Mouse (Mus musculus): ENCODE measurements around the gene Theg. TPM values are rescaled to one million over a fixed set of nuclear protein-coding genes. Genes with fewer than 3 reads are reported as not detected.

The Theg gene
- total and polyA plus RNA-seq, 2 experiments: not detected

GRCm38 (mm10) chr10:79569921-79570320 is 17.2 kb downstream of the Theg start:
- H3K9ac ChIP-seq (ENCODE audit: low read depth, low read length): no peak overlapping the region
- H3K27me3 ChIP-seq (ENCODE audit: control insufficient read depth, insufficient read depth, low read length): no peaks in the 10 kb centered on the region
- no peaks in the 10 kb centered on the region for H3K36me3 ChIP-seq (ENCODE audit: control insufficient read depth, insufficient read depth, low read length)
- H3K27ac ChIP-seq (replicated peaks; ENCODE audit: insufficient read depth, low read depth, low read length): no peak overlapping the region
- 89% methylated on average over 5 of the region's 5 CpGs for WGBS
- H3K4me3 ChIP-seq (ENCODE audit: insufficient read depth, low read depth, low read length): no peak overlapping the region
- TF ChIP-seq CTCF (IDR thresholded peaks at IDR 0.05; ENCODE audit: low read depth, low read length): no peak
- no peak for TF ChIP-seq POLR2A (IDR thresholded peaks at IDR 0.05; ENCODE audit: extremely low read depth, insufficient read depth, low read length)
- no peaks in the 10 kb centered on the region for H3K4me1 ChIP-seq (ENCODE audit: control insufficient read depth, insufficient read depth, low read length)
- no peak for DNase-seq (ENCODE audit: extremely low read depth, low read depth, low spot score)
- no peaks in the 10 kb centered on the region for H3K79me2 ChIP-seq (ENCODE audit: control insufficient read depth, insufficient read depth, low read length)

GRCm38 (mm10) chr10:79559716-79560115 is 27.4 kb downstream of the Theg start:
- no peak for TF ChIP-seq CTCF (IDR thresholded peaks at IDR 0.05; ENCODE audit: low read depth, low read length)
- no peak for TF ChIP-seq POLR2A (IDR thresholded peaks at IDR 0.05; ENCODE audit: extremely low read depth, insufficient read depth, low read length)
- no peak for DNase-seq (ENCODE audit: extremely low read depth, low read depth, low spot score)
- Histone ChIP-seq H3K36me3 (ENCODE audit: control insufficient read depth, insufficient read depth, low read length) (no peaks in the 10 kb centered on the region), H3K9ac (ENCODE audit: low read depth, low read length) (no peak overlapping the region), H3K27ac (replicated peaks; ENCODE audit: insufficient read depth, low read depth, low read length) (no peak overlapping the region), H3K4me1 (ENCODE audit: control insufficient read depth, insufficient read depth, low read length) (no peaks in the 10 kb centered on the region), H3K27me3 (ENCODE audit: control insufficient read depth, insufficient read depth, low read length) (no peaks in the 10 kb centered on the region), H3K79me2 (ENCODE audit: control insufficient read depth, insufficient read depth, low read length) (0 out of 2 replicates have a peak, but pooled peaks cover 1% of the 10 kb centered on the region), H3K4me3 (ENCODE audit: insufficient read depth, low read depth, low read length) (no peak overlapping the region)
- 89% methylated on average over 2 of the region's 2 CpGs for WGBS

- H3K27me3 ChIP-seq (ENCODE audit: control insufficient read depth, insufficient read depth, low read length): no peaks in the 10 kb centered on the region
- WGBS: 97% methylated on average over 5 of the region's 5 CpGs
- H3K79me2 ChIP-seq (ENCODE audit: control insufficient read depth, insufficient read depth, low read length): peaks cover 9% of the 10 kb centered on the region; the same call in 1 of the 2 replicates
- H3K9ac ChIP-seq (ENCODE audit: low read depth, low read length): no peak overlapping the region
- TF ChIP-seq CTCF (IDR thresholded peaks at IDR 0.05; ENCODE audit: low read depth, low read length): no peak
- no peak for TF ChIP-seq POLR2A (IDR thresholded peaks at IDR 0.05; ENCODE audit: extremely low read depth, insufficient read depth, low read length)
- peaks cover 5% of the 10 kb centered on the region; the same call in 1 of the 2 replicates for H3K4me1 ChIP-seq (ENCODE audit: control insufficient read depth, insufficient read depth, low read length)
- H3K4me3 ChIP-seq (ENCODE audit: insufficient read depth, low read depth, low read length): no peak overlapping the region
- no peaks in the 10 kb centered on the region for H3K36me3 ChIP-seq (ENCODE audit: control insufficient read depth, insufficient read depth, low read length)
- H3K27ac ChIP-seq (replicated peaks; ENCODE audit: insufficient read depth, low read depth, low read length): no peak overlapping the region
- no peak for DNase-seq (ENCODE audit: extremely low read depth, low read depth, low spot score)
Observed at GRCm38 (mm10) chr10:79557496-79557895, 29.6 kb downstream of the Theg start.

GRCm38 (mm10) chr10:79556951-79557350 is 30.2 kb downstream of the Theg start:
- TF ChIP-seq CTCF (IDR thresholded peaks at IDR 0.05; ENCODE audit: low read depth, low read length) (no peak), POLR2A (IDR thresholded peaks at IDR 0.05; ENCODE audit: extremely low read depth, insufficient read depth, low read length) (no peak)
- Histone ChIP-seq H3K4me3 (ENCODE audit: insufficient read depth, low read depth, low read length) (no peak overlapping the region), H3K9ac (ENCODE audit: low read depth, low read length) (no peak overlapping the region), H3K79me2 (ENCODE audit: control insufficient read depth, insufficient read depth, low read length) (peaks cover 10% of the 10 kb centered on the region; the same call in 1 of the 2 replicates), H3K4me1 (ENCODE audit: control insufficient read depth, insufficient read depth, low read length) (peaks cover 5% of the 10 kb centered on the region; the same call in 1 of the 2 replicates), H3K27me3 (ENCODE audit: control insufficient read depth, insufficient read depth, low read length) (no peaks in the 10 kb centered on the region), H3K36me3 (ENCODE audit: control insufficient read depth, insufficient read depth, low read length) (no peaks in the 10 kb centered on the region), H3K27ac (replicated peaks; ENCODE audit: insufficient read depth, low read depth, low read length) (no peak overlapping the region)
- WGBS: 92% methylated on average over 5 of the region's 5 CpGs
- DNase-seq (ENCODE audit: extremely low read depth, low read depth, low spot score): no peak

GRCm38 (mm10) chr10:79555238-79555724 is 31.9 kb downstream of the Theg start:
- H3K9ac ChIP-seq (ENCODE audit: low read depth, low read length): peak overlapping the region; percentile 84; the same call in 1 of the 2 replicates
- peaks cover 10% of the 10 kb centered on the region; the same call in 1 of the 2 replicates for H3K79me2 ChIP-seq (ENCODE audit: control insufficient read depth, insufficient read depth, low read length)
- peak overlapping the region; percentile 91 for H3K4me3 ChIP-seq (ENCODE audit: insufficient read depth, low read depth, low read length)
- peak; percentile 13 for DNase-seq (ENCODE audit: extremely low read depth, low read depth, low spot score)
- WGBS: 32% methylated on average over 7 of the region's 7 CpGs
- H3K36me3 ChIP-seq (ENCODE audit: control insufficient read depth, insufficient read depth, low read length): no peaks in the 10 kb centered on the region
- no peak overlapping the region for H3K27ac ChIP-seq (replicated peaks; ENCODE audit: insufficient read depth, low read depth, low read length)
- peaks cover 5% of the 10 kb centered on the region; the same call in 1 of the 2 replicates for H3K4me1 ChIP-seq (ENCODE audit: control insufficient read depth, insufficient read depth, low read length)
- H3K27me3 ChIP-seq (ENCODE audit: control insufficient read depth, insufficient read depth, low read length): no peaks in the 10 kb centered on the region
- TF ChIP-seq POLR2A (IDR thresholded peaks at IDR 0.05; ENCODE audit: extremely low read depth, insufficient read depth, low read length): no peak
- TF ChIP-seq CTCF (IDR thresholded peaks at IDR 0.05; ENCODE audit: low read depth, low read length): no peak
